Mouse (Mus musculus) CH12.LX (cell line): ENCODE measurements around the gene Atg4d.

Experiments
- CHD1 ChIP-seq: IDR thresholded peaks from 2 replicates; pipeline ENCODE4 v1.6.1; 2012; ENCODE audit warnings: low read depth, low read length, improper control_type of control experiment, inconsistent platforms
- CTCF ChIP-seq, 2 experiments: IDR thresholded peaks in 1 of 2; conservative IDR thresholded peaks in 1 of 2; 2 replicates each; pipeline ENCODE4 v1.5.1; 2011 to 2012; ENCODE audit warnings: low read depth in 2 of 2, low read length in 2 of 2, improper control_type of control experiment in 1 of 2, inconsistent platforms in 1 of 2, mild to moderate bottlenecking in 1 of 2, moderate library complexity in 1 of 2
- ELF1 ChIP-seq: IDR thresholded peaks from 2 replicates; pipeline ENCODE4 v1.6.1; 2014; ENCODE audit warnings: low read depth, mild to moderate bottlenecking, inconsistent platforms, low read length, improper control_type of control experiment
- GABPA ChIP-seq: IDR thresholded peaks from 2 replicates; pipeline ENCODE4 v1.6.1; 2012; ENCODE audit warnings: low read depth, low read length, improper control_type of control experiment, inconsistent platforms; ENCODE audit not compliant: insufficient replicate concordance
- POLR2A ChIP-seq: IDR thresholded peaks from 2 replicates; pipeline ENCODE4 v1.6.1; 2011; ENCODE audit warnings: low read depth, mild to moderate bottlenecking, improper control_type of control experiment, low read length
- RCOR1 ChIP-seq: conservative IDR thresholded peaks from 2 replicates; pipeline ENCODE4 v1.6.1; 2012; ENCODE audit warnings: low read depth, mild to moderate bottlenecking, inconsistent platforms, low read length, improper control_type of control experiment
- USF1 ChIP-seq: IDR thresholded peaks from 2 replicates; pipeline ENCODE4 v1.6.1; 2014; ENCODE audit warnings: low read depth, mild to moderate bottlenecking, inconsistent platforms, low read length, improper control_type of control experiment

DNA sequence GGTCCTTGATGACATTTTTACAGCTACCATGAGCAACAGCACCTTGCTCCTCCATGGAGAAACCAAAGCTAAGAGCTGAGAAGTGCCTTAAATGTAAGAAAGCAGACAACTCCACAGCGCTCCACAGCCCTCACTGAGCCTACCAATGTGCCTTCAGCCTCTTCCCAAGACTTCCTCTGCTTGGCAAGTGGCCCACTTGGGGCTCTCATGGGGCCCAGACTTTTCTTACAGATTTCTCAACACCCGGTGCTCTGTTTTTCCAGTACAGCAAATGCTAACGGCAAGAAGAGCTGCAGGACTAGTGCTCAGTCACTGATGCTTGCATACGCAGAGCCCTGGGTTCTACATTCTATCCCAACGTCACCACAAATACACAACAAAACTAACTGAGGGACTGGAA is 12.7 kb downstream of the Atg4d start:
- TF ChIP-seq CHD1 (no peak), CTCF (conservative IDR thresholded peaks at IDR 0.05 in 1 of 2, IDR thresholded peaks at IDR 0.05 in 1 of 2; ENCODE audit: low read depth in 2 of 2, low read length in 2 of 2) (no peak), RCOR1 (no peak), POLR2A (no peak), ELF1 (no peak), GABPA (no peak), USF1 (no peak)
